Mouse (Mus musculus) E14TG2a.4 (cell line): ENCODE data around the gene Zfp185.

Source experiments
- CTCF ChIP-seq: conservative IDR thresholded peaks from 2 replicates; pipeline ENCODE4 v1.5.1; 2014; ENCODE audit warnings: low read length
- NANOG ChIP-seq: IDR thresholded peaks from 2 replicates; pipeline ENCODE4 v1.6.1; 2014; ENCODE audit warnings: borderline replicate concordance, low read length, mixed read lengths
- POU5F1 ChIP-seq: IDR thresholded peaks from 2 replicates; pipeline ENCODE4 v1.6.1; 2014; ENCODE audit warnings: low read length, borderline replicate concordance

GRCm38 (mm10) chrX:73053860-73054563, 66.9 kb downstream of the Zfp185 start:
- TF ChIP-seq CTCF (peak; percentile 44), NANOG (no peak), POU5F1 (no peak)
